Mouse (Mus musculus): ENCODE results near the gene Galns.

DNA sequence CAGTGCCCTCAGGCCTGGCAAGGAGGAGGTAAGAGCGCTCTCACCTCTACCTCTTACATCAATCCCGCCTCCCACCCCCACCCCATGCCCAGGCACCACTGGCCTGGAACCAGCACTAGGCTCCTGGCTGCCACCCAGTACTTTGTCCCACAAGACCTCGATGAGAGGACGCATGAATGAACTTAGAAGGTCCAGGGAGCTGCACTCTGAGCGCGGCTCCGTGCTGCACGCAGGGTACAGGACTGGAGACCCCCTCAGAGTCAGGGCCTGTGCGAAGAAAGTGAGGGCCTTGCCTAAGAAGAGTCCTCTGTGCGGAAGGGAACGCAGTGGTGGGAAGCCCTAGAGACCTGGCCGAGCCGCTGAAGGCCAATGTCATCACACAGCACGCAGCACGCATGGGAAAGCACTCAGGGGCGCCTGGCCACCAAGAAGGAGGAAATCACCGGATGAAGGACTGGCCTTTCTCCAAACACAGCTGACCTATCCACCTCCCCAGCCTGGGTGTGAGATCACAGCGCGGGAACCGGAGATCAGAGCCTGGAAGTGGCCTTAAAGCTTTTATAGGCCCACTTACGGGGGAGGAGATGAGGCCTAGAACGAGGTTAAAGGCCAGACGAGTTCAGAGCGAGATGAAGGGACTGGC, 64.3 kb downstream of the Galns start:
- TF ChIP-seq CTCF (IDR thresholded peaks at IDR 0.05; ENCODE audit: extremely low read depth, insufficient read length, insufficient replicate concordance, low read depth, low read length) (no peak), POLR2A (IDR thresholded peaks at IDR 0.05; ENCODE audit: low read depth, low read length) (no peak)
